Mouse (Mus musculus): ENCODE data around the gene Mroh3.
A peak's percentile ranks its signal among the peaks of the same experiment; 100 is the strongest.

Mroh3 gene

GRCm38 (mm10) chr1:136149702-136150101, 62.9 kb downstream of the Mroh3 start:
- DNase-seq = no peak

DNA sequence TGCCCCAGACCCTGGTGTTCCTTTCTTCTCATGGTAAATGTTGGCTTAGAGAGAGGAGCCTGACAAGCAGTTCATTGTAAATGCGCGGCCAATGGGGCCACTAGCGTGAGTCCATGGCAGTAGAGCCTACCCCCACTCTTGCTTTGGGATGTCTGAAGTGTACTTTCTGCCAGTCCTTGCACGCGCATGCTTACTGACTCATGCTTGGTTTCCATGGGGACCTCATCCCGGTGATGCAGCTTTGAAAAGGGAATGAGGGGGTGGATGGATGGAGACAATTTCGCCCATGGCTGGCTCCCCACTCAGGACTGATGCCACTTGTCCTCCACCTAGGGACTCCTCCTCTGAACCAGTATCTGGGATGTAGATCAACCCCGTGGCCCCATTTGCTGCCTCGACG, 69.1 kb downstream of the Mroh3 start:
- DNase-seq = peak; percentile 91

DNA sequence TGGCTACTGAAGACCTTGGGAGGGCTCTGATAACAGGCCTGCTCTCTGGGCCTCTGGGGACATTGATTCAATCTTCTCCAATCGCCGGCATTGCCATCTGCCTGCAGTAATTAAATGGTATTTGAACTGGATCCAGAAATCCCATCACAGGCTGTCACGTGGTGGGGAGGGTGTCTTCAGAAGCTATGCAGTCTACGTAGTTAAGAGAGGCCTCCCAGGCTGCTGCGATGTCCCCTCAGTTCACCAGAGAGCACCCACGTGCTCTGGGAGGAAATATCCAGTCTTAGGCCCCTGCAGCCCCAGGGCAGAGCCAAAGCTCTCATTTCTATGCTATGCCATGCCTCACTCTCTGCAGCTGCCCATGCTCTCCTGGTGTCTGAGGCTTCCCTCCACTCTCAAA, 70.3 kb downstream of the Mroh3 start:
- DNase-seq = peak; percentile 77

GRCm38 (mm10) chr1:136141176-136141950, 71.3 kb downstream of the Mroh3 start:
- peak; percentile 60 for DNase-seq

- DNase-seq = peak; percentile 93
Measured at GRCm38 (mm10) chr1:136139990-136140640, 72.5 kb downstream of the Mroh3 start.

DNA sequence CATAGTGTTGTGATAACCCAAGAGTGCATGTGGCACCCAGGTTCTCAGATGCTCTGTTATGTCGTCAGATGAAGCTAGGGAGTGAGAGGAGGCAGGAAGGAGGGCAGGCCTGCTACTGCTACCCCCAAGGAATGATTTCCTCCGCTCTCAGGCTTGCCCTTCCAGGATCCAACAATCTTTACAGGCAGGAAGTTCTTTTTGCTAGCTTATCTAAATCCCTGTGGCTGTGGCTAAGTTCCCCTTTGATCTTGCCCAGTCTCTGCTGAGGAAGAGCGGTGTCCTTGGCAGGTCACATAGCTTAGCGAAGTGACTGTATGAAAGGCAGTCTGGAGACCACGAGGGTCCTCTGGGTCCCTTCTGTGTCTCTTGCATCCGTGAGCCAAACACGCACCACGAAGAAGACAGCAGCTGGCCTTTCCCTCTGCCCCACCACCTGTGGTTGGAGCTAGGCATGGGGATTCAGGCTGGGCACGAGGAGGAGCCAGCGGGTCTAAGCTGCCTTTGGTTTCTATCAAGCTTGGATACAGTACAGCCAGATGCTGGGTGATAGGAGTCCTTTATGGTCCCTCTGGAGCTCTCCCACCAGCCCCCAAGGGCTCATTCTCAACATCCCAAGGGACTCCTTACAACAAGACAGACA, 74.3 kb downstream of the Mroh3 start:
- DNase-seq = no peak

GRCm38 (mm10) chr1:136137575-136137974, 75.1 kb downstream of the Mroh3 start:
- DNase-seq = peak; percentile 60

DNA sequence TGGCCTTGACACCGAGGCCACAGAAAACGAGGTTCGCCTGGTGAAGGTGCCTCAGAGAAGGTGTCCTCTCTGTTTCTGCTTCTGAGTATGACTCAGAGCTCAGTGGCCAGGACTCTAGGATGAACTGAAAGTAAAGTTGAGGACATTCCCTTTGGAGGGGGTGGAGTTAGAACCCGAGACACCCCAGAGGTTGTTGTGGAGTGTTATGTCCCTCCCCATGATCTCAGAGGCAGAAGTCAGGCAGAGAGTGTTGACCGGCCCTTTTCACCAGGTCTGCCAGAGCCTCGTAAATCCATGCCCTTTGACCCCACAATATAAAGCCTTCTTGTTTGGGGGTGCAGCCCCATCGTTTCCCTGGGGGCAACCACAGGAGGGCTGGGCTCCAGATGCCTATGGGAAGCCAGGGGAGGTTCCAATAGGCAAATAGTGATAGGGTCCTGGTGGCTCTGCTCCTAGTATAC, 75.5 kb downstream of the Mroh3 start:
- no peak for DNase-seq

DNA sequence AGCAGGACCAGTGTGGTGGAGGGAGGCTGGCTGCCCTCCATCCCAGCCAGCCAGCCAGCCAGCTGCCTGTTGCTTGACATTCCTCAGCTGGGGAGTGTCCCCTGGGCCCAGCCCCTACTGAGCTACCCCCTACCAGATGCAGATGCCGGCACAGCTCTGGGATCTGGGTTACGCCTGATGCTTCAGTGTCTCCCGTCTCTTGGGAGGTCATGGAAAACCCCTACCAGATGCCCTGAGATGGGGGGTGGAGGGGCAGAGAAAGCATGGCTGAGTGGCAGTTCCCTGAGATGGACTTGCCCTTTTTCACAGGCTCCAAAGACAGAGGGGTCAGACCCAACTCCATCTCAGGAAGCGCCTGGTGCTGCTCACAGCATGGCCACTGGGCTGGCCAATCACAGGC, 76.1 kb downstream of the Mroh3 start:
- DNase-seq = no peak

DNA sequence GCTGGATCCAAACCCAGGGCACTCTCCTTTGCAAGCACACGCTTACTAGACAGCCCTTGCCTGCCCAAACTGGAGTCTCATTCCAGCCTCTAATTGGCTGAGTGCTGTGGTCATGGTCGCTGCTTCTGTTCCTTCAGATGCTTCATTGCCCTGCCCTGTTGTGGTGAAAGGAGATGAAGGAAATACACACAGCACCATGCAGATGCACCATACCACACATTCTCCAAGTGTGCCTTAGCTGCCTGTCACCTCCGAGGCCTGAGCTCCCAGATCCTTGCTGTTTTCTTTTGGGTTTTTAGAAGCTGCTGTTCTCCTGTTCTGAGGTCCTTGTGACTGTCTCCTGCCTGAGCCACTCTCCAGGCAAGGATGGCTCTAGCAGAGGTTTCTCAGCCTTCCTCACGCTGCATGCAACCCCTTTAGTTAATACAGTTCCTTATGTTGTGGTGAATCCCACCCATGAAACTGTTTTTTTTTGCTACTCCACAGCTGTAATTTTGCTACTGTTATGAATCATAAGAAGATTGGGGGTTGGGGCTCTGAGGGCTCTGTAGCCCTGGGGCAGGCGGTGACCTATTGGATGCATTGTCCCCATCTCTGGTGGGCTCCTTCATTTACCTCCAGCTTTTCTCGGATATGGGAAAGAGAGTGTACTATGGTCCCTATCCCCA, 76.7 kb downstream of the Mroh3 start:
- no peak for DNase-seq

DNA sequence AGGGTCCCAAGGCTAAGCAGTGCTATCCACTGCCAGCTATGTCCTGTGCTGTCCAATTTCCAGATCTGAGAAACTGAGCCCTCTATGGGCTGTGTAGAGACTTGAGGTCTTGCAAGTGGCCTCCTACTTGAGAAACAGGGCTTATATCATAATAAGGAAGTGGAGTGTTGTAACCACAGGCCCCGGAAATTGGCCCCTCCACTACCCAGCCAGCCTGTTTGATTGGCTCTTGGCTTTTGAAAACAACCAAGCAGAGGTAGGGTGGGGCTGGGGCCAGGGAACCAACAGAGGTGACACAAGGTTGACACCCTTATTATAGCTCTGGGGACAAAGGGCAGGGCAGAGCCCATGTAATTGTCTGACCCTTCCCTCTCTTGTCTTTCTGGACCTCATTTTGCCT, 77.6 kb downstream of the Mroh3 start:
- DNase-seq = no peak

DNA sequence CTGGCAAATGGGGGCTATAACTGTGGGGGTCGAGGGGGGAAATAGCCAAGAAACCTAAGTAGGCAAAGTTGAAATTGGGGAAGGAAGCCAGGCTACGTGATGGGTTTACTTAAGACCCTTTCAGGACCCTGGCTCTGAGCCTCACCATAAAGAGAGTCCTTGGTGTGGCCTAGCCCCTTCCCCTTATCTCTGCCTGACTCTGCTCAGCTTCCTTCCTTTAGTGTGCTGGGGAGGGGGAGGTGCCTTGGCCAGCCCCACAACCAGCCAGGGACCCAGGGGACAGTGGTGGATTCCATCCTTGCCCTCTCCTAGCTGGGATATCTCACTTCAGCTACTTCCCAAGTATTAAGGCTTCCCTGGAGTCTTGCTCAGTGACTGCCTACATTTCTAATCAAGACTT, 78.1 kb downstream of the Mroh3 start:
- DNase-seq = no peak

DNA sequence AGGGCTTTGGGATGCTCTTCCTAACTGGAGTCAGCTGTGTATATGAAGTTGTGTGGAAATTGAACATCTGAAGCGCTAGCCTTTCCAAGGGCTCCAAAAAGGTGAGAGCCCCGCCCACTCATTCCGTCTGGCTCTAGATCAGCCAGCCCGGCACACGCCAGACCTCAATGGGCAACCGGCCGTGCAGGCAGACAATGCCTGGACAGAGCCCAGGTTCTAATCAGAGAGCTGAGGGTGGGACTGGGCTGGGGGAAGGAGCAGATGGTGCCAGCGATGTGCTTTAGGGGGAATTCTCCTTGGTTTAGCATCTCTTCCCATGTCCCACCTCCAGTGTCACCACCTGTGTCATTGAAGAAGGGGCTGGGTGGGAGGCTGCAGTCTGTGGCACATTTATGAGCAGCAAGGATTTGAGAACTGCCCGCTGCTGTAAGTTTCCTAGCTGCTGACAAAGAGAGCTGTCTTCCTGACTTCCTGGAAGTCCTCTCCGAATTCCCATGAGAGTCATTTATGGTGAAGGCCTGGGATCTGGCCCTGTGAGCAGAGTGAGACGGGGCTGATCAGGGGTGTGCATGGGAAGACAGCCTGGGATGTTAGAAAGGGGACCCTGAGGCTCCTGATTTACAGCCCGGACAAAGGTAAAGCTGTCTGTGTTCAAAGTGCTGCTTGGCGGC, 78.9 kb downstream of the Mroh3 start:
- no peak for DNase-seq

GRCm38 (mm10) chr1:136132386-136133201, 80.0 kb downstream of the Mroh3 start:
- DNase-seq = no peak
